Mouse (Mus musculus) liver, adult 2 months (tissue): Measurements from ENCODE around the gene Nr0b2. TPM values are rescaled to one million over a fixed set of nuclear protein-coding genes. Genes with fewer than 3 reads are reported as not detected.

ENCODE experiments used
- DNase-seq: peaks from one replicate; pipeline ENCODE4 v3.0.0-alpha.2; 2011; ENCODE audit warnings: low read depth, low spot score; ENCODE audit errors: extremely low read depth
- H3K27ac ChIP-seq: fragments of 200-500 bp; replicated peaks from 2 replicates; pipeline ENCODE4 v1.5.1; 2012; ENCODE audit warnings: low read depth, mild to moderate bottlenecking, control low read depth, inconsistent platforms, low read length; ENCODE audit not compliant: insufficient read depth
- H3K27me3 ChIP-seq: fragments of 200-500 bp; 2 replicates; pipeline ENCODE4 v1.6.1; 2012; ENCODE audit warnings: mild to moderate bottlenecking, moderate library complexity, low read length, inconsistent platforms; ENCODE audit not compliant: control insufficient read depth, insufficient read depth
- H3K36me3 ChIP-seq: fragments of 200-500 bp; 2 replicates; pipeline ENCODE4 v1.6.1; 2012; ENCODE audit warnings: low read length, inconsistent platforms; ENCODE audit not compliant: control insufficient read depth, insufficient read depth
- H3K4me1 ChIP-seq: fragments of 200-500 bp; 2 replicates; pipeline ENCODE4 v1.6.1; 2011; ENCODE audit warnings: low read length; ENCODE audit not compliant: control insufficient read depth, insufficient read depth
- H3K4me3 ChIP-seq: fragments of 200-500 bp; 2 replicates; pipeline ENCODE4 v1.5.1; 2011; ENCODE audit warnings: low read depth, mild to moderate bottlenecking, control low read depth, low read length, moderate library complexity; ENCODE audit not compliant: insufficient read depth
- H3K79me2 ChIP-seq: fragments of 200-500 bp; 2 replicates; pipeline ENCODE4 v1.6.1; 2012; ENCODE audit warnings: inconsistent platforms, mild to moderate bottlenecking, low read length, moderate library complexity; ENCODE audit not compliant: control insufficient read depth, insufficient read depth
- H3K9ac ChIP-seq: fragments of 200-500 bp; 2 replicates; pipeline ENCODE4 v1.6.1; 2012; ENCODE audit warnings: low read depth, mild to moderate bottlenecking, control low read depth, inconsistent platforms, low read length
- CTCF ChIP-seq: fragments of 200-500 bp; IDR thresholded peaks from 2 replicates; pipeline ENCODE4 v1.5.1; 2011; ENCODE audit warnings: low read depth, low read length, control low read depth
- POLR2A ChIP-seq: fragments of 200-500 bp; IDR thresholded peaks from 2 replicates; pipeline ENCODE4 v1.6.1; 2011; ENCODE audit warnings: low read length, control low read depth; ENCODE audit not compliant: insufficient read depth; ENCODE audit errors: extremely low read depth
- WGBS: fragments of 180-500 bp; shearing (Covaris S2); methylation state at CpG from one replicate; pipeline ENCODE4 v1.1.7; 2018; 5-methylcytosine and 5-hydroxymethylcytosine counted together
- polyA plus RNA-seq: library from polyadenylated mRNA; depleted of rRNA; stranded (reverse); fragments of >200 nt; gene quantifications from 2 replicates; pipeline ENCODE4 v1.2.3, GENCODE M21; 2012; rRNA removed
- total RNA-seq: library from RNA; depleted of rRNA; stranded (reverse); fragments of >200 nt; gene quantifications from 2 replicates; pipeline ENCODE4 v1.2.3, GENCODE M21; 2014; rRNA removed

Nr0b2 gene
- 25.7 and 52.4 TPM in 2 replicates for total RNA-seq
- polyA plus RNA-seq: 164 and 300 TPM in 2 replicates

DNA sequence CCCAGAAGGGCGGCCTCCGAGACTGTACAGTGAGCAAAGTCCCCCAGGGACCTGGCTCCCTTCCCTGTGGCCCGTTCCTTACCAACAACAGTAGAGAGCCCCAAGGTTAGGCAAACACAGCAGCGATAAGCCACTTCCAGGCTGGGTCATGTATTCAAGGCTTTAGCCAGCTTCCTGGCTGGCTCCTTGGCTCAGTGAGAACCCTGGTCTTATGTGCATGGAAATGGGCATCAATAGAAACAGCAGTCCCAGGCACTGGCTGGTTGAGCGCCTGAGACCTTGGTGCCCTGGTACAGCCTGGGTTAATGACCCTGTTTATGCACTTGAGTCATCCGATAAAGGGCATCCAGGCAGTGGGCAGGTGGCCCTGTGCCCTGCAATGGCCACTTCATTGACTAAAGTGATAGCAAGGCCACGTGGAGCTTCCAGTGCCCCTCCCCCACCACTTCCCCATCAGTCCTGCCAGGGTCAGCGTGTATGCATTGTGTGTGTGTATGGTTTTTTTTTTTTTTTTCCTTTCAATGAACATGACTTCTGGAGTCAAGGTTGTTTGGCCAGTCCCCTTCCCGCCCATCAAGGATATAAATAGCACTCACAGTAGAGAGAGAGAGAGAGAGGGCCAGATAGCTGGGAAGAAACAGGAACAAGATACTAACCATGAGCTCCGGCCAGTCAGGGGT, at the start of gene Nr0b2:
Nr0b2 (plus strand) TSS at position 609 of the 680 bp plus-strand sequence.
- DNase-seq: peak; percentile 100
- H3K27me3 ChIP-seq: no peaks in the 10 kb centered on the region
- peak within 1 kb of the TSS; percentile 74 for H3K4me3 ChIP-seq
- H3K9ac ChIP-seq: peak within 1 kb of the TSS; percentile 89
- TF ChIP-seq CTCF (no peak; the same call in 1 of the 2 replicates), POLR2A (0 out of 2 replicates have a peak, but pooled peaks have one; percentile 77)
- peaks cover 14% of the 10 kb centered on the region for H3K4me1 ChIP-seq
- H3K27ac ChIP-seq: peak within 1 kb of the TSS; percentile 82
- 7% methylated on average over 10 of the region's 10 CpGs for WGBS
- no peaks in the 10 kb centered on the region for H3K36me3 ChIP-seq
- H3K79me2 ChIP-seq: peaks cover 9% of the 10 kb centered on the region; the same call in 1 of the 2 replicates

DNA sequence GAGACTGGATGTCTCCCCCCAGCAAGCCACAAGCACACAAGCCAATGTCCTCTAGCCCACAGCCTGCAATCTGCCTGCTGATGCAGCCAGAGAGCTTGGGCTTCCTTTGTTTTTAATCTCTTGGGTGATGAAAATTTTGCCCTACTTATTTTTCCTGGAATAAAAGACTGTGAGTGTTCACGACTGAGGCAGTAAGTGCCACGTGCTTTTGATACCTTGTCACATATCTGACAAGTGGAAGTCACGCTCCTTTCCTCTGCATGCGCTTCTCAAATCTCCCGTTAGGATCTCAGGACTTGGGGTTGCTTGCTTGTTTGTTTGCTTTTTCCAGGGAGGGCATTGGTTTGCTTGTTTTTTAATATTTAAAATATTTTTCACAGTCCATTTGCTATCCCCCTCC, 48.9 kb upstream of the Nr0b2 start:
- no peak overlapping the region for H3K9ac ChIP-seq
- no peak overlapping the region for H3K27ac ChIP-seq
- DNase-seq: no peak
- H3K79me2 ChIP-seq: no peaks in the 10 kb centered on the region
- 54% methylated on average over 5 of the region's 5 CpGs for WGBS
- H3K4me3 ChIP-seq: no peak overlapping the region
- H3K4me1 ChIP-seq: no peaks in the 10 kb centered on the region
- H3K27me3 ChIP-seq: peaks cover 7% of the 10 kb centered on the region; the same call in 1 of the 2 replicates
- no peaks in the 10 kb centered on the region for H3K36me3 ChIP-seq
- TF ChIP-seq CTCF (no peak), POLR2A (no peak)

DNA sequence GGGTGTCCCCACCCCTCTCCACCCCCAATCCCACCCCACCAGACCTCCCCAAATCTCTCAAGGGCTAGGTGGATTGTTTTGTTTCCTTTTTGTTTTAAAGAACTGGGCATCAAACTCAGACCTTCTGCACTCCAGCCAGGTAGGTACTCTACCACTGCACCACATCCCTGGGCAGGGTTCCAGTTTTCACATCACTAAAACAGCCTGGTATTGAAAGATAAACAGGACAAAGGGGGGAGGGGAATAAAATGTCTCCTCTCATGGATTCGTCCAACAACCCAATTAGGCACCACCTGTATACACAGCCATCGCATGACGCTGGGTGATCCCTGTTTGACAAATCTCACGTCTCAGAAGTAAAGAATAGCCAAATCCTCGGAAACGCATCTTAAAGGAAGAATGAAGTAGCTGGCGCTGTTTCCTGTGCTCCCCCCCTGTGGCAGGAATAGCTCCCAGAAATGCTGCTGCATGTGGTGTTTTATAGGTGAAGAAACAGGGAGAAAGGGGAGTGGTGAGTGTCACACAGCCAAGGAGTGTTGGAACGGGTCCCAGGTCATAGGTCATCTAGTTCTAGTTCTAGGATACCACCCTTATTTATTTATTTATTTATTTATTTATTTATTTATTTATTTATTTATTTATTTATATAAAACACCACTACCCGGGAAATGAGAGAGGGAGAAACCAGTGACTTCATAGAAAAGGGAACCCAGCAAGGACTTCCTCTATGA, 48.3 kb upstream of the Nr0b2 start:
- TF ChIP-seq POLR2A (no peak), CTCF (no peak)
- peaks cover 7% of the 10 kb centered on the region; the same call in 1 of the 2 replicates for H3K27me3 ChIP-seq
- 56% methylated on average over 9 of the region's 9 CpGs for WGBS

DNA sequence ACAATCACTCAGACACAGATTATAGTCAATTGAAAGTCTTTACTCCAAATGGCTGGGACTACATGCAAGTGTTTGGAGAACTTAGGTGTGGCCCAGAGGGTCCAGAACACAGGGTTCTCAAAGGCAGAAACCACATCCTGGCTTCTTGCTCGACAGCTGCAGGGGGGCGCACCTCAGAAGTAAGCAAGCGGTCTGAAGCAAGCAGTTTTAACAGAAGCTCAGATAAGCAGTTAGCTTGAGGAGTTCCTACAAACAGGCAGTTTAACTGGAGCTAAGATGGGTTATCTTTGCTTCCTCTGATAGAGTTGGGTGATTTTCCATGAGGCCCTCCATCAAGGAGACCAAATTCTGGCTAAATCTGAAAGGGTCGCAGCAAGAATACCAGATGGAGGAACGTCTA, 46.6 kb upstream of the Nr0b2 start:
- Histone ChIP-seq H3K9ac (no peak overlapping the region), H3K4me1 (no peaks in the 10 kb centered on the region), H3K4me3 (no peak overlapping the region), H3K27ac (no peak overlapping the region), H3K27me3 (no peaks in the 10 kb centered on the region), H3K36me3 (no peaks in the 10 kb centered on the region), H3K79me2 (no peaks in the 10 kb centered on the region)
- TF ChIP-seq CTCF (no peak), POLR2A (no peak)
- 76% methylated on average over 5 of the region's 5 CpGs for WGBS
- DNase-seq: no peak

More for the DNA sequence above, 48.3 kb upstream of the Nr0b2 start:
- DNase-seq: no peak
- Histone ChIP-seq H3K9ac (no peak overlapping the region), H3K27ac (no peak overlapping the region), H3K36me3 (no peaks in the 10 kb centered on the region), H3K79me2 (no peaks in the 10 kb centered on the region), H3K4me3 (no peak overlapping the region), H3K4me1 (no peaks in the 10 kb centered on the region)

DNA sequence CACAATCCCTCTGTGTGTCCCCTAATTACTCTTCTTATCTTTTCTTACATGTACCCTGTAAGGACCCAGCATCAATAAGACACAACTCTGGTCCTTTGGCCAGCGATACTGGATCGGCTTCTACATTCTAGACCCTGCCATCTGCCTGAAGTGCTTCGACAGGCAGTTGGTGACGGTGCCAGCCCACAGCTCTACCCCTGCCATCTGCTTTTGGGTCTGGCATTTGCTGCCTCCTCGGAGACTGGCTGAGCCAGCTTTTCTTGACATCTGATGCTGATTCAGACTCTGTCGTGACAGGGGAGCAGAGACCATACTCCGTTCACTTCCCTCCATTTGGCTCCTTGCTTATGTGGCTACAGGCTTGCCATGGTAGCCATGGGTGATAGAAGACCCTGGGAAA, 44.2 kb upstream of the Nr0b2 start:
- TF ChIP-seq CTCF (no peak), POLR2A (no peak)
- Histone ChIP-seq H3K4me1 (no peaks in the 10 kb centered on the region; the same call in 1 of the 2 replicates), H3K9ac (no peak overlapping the region), H3K27ac (no peak overlapping the region), H3K4me3 (no peak overlapping the region), H3K36me3 (no peaks in the 10 kb centered on the region), H3K27me3 (no peaks in the 10 kb centered on the region), H3K79me2 (no peaks in the 10 kb centered on the region)
- DNase-seq: no peak
- WGBS: 92% methylated on average over 7 of the region's 7 CpGs
